Mouse (Mus musculus) kidney, adult 11 months (tissue): ENCODE results near the gene Itm2c.
A peak's percentile ranks its signal among the peaks of the same experiment; 100 is the strongest.

ENCODE experiments used
- DNase-seq: peaks from one replicate; pipeline ENCODE4 v3.0.0; 2022

The Itm2c gene

DNA sequence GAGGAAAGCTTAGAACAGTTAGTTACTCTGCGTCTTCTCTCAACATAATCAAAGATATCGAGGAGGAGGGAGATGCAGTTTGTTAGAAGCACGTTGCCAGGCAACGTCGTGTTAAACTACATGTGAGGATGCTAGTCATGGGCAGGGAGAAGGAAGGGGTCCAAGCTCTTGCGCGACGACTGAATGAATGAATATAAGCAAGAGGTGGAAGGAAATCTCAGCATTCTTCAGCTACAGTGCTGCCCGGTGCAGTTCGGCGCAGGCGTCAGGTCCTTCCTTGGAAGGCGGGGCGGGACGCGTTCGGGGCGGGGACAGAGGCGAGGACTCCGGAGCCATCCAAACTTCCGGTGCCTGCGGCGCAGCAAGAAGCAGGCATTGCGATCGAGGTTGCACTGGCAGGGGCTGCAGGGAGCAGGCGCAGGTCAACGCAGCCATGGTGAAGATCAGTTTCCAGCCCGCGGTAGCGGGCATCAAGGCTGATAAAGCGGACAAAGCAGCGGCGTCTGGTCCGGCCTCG is at the start of gene Itm2c:
Gene Itm2c (plus strand): TSS at position 51 of the 517 bp plus-strand sequence.
- peak; percentile 77 for DNase-seq

GRCm38 (mm10) chr1:85844981-85845380 is 49.1 kb upstream of the Itm2c start:
- no peak for DNase-seq

DNA sequence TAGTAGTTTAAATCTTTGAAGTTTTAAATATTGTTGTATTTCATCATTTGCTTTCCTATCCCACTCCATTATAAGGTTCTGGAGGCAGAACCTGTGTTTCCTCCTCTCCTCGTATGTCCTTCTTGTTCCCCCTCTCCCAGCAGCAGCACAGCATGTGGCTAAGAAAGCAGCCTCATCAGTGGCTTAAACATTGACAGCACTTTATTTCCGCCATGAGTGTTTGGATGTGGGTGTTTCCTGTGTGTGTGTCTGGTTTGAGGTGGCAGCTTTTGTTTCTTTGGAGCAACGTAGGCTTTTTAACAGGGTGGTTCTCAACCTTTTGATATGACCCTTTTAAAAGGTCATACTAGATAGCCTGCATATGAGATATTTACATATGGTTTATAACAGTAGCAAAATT is 48.6 kb upstream of the Itm2c start:
- no peak for DNase-seq

DNA sequence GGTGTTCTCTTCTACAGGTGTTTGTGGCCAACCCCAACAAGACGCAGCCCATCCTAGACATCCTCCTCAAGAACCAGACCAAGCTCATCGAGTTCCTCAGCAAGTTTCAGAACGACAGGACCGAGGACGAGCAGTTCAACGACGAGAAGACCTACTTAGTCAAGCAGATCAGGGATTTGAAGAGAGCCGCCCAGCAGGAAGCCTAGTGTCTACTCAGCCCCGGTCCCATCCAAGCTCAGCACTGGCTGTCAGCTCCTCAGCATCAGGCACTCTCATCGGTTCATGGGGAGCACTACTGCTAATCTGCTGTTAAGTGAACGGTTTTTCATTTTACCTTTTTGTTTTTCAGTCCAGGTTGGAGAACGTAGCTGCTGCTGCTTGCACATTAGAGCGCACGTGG is 45.1 kb upstream of the Itm2c start:
- DNase-seq: no peak

DNA sequence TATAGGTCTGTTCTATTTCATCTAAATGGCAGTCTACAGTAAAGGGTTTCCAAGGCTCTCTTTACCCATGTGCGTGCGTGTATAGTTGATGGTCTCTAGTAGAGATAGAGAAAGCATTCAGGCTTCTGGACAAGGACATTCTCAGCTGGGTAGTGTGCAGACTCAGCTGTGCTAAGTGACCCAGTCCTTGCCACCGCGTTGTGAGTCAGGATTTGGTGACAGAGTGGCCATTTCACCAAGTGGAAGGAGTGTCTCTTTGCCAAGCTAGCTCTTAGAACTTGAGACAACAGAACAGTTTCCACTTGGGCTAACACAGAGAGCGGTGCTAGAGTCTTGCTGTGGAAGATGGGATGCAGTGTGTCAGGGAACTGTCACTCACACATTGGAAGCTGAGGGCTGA is 43.2 kb upstream of the Itm2c start:
- no peak for DNase-seq

DNA sequence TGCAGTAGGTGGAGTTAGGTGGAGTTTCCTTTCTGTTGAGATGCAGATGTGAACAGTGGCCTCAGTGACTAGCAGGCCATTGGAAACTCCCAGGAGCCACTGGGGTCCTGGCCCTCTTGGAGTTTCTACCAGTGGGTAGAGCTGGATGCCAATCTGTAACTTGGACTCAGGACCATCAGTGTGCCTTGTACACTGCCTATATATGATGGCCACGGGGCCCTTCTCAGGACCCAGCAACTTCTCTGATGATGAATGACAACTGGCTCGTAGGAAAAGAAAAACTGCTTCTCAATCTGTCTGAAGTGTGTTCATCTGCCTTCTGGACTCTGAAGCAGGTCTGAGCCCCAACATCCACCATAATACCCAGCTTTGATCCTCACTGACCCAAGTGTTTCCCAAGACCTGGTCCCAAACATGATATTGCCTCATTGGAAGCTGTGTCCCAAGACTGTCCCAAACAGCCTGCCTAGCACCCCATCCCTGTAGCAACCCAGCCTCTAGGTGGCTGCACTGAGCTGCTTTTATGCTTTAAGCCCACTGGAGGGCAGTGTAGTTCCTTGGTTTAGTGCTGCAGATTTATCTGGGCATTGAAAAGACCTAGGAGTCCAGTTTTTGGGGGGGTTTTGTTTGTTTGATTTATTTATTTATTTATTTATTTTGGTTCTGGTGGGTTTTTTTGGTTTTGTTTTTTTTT is 40.9 kb upstream of the Itm2c start:
- peak; percentile 57 for DNase-seq

DNA sequence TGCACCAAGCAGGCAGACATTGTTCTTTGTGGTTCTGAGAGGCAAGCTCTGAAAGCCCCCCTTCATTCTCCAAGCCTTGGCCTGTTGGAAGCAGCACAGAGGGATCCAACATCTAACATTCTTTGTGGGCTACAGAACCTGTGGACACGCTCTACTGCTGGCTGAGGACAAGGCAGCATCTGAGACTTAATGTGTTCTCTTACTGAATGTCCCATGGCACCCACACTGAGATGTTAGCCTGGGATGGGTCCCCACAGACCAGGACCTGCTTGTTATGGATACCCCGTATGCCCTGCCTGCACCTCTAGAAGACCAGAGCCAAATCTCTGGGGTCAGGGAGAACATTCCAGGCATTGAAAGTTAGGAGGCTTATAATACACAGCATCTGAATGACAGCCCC is 40.2 kb upstream of the Itm2c start:
- no peak for DNase-seq

- no peak for DNase-seq
Measured at GRCm38 (mm10) chr1:85854475-85854874, 39.6 kb upstream of the Itm2c start.

DNA sequence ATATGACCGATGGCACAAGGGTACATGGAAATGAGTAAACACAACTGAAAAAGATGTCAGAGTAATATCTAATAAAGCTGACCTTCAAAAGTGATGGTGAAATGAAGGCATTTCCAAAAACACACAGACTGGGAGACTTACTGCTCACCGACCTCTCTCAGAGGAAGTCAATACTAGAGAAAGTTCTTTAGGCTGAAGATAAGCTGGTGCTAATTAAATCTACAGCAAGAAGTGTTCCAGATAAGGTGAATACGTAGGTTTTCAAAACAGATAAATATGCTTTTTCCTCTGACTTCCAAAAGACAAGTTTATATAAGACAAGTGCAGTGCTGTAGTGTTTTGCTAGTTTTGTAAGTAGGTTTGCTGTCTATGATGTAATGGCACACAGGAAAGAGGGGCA is 37.8 kb upstream of the Itm2c start:
- no peak for DNase-seq

DNA sequence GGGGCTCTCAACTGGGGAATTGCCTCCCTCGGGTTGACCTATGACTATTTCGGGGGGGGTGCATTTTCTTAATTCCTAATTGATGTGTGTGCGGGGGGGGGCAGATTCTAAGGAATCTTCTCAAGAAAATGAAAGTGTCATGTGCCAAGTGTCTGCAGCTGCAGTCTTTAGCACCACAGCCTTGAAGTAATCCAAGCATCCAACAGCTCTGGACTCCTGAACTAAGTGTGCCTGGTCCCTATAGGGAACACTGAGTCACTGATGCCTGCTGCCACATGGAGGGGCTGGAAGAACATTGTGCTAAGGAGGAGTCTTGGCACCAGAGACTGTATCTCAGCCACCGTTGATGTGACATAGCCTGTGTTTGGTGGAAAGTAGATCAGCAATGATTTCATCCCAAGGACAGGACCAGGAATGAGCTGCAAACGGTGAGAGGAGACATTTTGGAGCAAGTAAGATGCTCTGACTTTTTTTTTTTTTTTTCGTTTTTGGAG is 36.8 kb upstream of the Itm2c start:
- DNase-seq: no peak

GRCm38 (mm10) chr1:85864383-85864782 is 29.7 kb upstream of the Itm2c start:
- DNase-seq: no peak

- no peak for DNase-seq
Measured at GRCm38 (mm10) chr1:85870001-85870400, 24.1 kb upstream of the Itm2c start.

GRCm38 (mm10) chr1:85870546-85870945 is 23.5 kb upstream of the Itm2c start:
- no peak for DNase-seq

- no peak for DNase-seq
Measured at GRCm38 (mm10) chr1:85882003-85882402, 12.1 kb upstream of the Itm2c start.

DNA sequence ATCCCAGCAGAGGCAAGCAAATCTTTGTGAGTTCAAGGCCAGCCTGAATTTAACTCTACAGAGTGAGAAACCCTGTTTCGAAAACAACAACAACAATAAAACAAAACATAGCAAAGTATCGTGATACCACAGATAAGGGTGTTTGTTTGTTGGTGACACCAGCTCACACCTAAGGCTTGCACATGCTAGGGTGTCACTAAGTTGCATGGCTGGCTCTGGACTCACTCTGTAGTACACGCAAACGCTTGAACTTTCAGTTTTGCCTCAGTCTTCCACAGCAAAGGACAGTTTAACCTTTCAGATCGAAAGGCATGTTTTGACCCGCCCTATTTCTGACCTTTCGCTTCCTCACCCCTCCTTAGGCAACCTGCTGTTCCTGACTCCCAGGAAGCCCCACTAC is 6.9 kb upstream of the Itm2c start:
- no peak for DNase-seq

DNA sequence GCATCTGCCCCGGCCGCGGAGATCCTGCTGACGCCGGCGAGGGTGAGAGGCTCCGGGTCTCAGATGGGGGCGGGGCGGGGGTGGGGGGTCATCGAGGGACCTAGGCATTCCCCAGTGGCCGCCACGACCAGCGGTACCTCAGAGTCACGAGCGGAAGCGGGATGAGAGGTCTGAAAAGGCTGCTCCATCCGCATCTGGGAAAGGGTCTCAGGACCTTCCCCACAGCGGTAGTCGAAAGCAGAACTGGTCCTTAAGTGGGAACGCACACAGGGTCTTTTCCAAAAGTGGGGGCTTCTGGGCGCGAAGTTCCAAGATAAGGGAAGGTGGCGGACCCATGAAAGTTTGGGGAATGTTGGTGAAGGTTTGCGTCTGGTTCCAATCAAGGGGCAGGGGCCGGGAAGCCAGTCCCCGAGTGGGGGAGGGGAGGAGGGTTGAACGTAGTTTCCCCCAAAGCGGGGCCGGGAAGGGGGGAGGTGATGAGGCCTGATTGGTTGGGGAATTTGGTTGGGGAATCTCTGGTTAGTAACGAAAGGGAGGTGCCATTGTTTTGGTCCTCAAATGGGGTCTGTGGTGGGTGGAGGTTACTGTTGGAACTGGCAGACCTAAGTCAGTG is 773 bp downstream of the Itm2c start:
- DNase-seq: no peak

DNA sequence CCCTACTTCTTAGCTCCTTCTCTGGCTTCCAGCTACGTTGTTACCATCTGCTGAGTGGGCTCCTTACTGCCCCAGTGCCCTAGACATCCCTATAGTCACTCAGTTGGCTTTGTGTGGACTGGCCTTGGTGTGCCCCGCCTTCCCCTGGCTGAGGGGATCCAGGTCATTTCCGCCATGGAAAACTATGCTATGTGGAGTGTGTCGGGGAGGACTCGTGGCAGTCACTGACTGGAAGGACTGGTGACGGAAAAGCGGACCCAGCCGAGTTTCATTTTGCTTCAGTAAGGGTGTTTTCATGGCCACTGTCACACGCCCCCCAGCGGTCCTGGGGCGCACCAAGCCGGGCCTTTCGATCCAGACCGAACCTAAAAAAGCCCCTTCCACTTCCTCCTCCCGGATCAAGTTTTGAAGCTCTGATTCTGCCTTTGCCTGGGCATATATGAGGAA is 1.3 kb downstream of the Itm2c start:
- peak; percentile 57 for DNase-seq

DNA sequence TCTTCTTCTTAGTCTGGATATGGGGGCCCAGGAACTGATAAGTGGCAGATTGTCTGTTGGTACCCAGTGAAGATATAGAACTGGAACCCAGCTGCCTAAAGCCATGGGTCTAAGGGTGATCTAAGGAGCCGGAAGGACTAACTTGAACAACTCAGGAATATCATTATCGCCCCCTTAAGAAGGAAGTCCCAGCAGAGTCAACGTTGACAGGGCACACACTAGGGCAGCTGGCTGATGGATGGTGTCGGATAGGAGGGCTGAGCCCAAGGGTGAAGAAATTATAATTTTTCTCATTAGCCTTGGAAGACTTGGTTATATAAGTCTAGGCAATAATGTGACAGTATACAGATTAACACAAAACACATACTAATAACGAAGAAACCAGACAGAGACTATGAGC is 2.0 kb downstream of the Itm2c start:
- no peak for DNase-seq

- DNase-seq: no peak
Measured at GRCm38 (mm10) chr1:85896781-85897700, 3.0 kb downstream of the Itm2c start.

DNA sequence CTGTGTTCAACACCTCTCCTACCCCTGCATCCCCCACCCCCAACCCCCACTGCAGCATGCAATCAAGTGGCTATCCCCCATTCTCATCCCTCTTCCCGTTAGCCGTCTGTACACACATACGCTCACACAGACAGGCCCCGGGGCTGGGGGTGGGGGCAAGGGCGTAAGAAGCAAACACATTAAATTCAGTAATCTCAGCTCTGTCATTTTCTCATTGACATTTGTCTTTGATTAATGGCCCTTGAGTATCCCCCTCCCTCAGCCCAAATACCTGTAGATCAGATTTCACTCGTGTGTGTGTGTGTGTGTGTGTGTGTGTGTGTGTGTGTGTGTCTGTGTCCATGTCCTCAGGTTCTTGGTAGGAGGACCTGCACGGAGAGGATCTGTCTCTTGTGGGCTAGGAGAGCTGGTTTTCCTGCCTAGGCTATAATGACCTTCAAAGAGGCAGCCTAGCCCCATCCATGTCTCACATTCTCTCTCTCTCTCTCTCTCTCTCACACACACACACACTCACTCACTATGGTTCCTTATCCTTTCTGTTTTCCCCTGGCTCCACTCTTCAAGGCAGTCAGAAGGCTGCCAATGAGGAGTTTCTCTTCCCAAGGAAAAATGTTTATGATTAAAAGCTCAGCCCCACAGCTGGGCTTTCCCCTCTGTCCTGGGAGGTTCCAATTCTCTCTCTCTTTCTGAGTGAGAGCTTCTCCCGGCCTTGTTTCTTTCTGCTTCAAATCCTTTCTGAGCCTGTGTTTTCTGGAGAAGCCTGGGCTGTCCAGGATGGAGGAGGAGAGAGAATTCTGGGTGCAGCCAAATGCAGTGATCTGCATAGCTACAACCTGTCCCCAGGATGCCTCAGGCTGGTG is 4.0 kb downstream of the Itm2c start:
- DNase-seq: no peak

- DNase-seq: no peak
Measured at GRCm38 (mm10) chr1:85898761-85899387, 4.8 kb downstream of the Itm2c start.

DNA sequence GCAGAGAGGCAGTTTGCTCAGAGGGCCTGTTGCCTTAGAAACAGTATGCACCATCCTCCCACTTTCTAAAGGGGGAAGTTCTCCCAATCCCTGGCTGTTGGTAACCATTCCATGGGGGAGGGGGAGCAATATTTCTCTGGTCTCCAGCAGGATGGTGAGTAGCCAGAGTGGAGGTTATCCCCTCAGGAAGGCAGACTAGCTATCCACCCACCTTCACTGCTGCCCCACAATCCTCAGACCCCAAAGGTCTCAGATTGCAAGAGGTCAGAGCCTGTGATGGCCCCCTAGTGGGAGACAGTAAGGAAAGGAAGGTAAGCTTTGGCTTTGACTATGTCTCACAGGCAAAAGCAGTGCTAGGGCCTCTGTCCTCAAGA is 5.3 kb downstream of the Itm2c start:
- DNase-seq: no peak
